Mouse (Mus musculus) layer of hippocampus, postnatal 10 days (tissue): Measurements from ENCODE around the gene Dok4. TPM values are rescaled to one million over a fixed set of nuclear protein-coding genes. Genes with fewer than 3 reads are reported as not detected.
A peak's percentile ranks its signal among the peaks of the same experiment; 100 is the strongest.
"Not testable (repeated sequence)": the region's sequence is repeated elsewhere in the genome, so short reads cannot be mapped to it uniquely, and the experiment has no call there.

ENCODE experiments used
- DNase-seq, 2 experiments: peaks; one replicate each; pipeline ENCODE4 v3.0.0; 2021; ENCODE audit warnings: low spot score in 2 of 2
- total RNA-seq, 2 experiments: library from RNA; stranded (reverse); gene quantifications; 2 replicates each; pipeline ENCODE4 v1.2.3; 2021

Dok4 gene
- total RNA-seq, 2 experiments from 2014 or later = 75.5 to 81.2 TPM

GRCm38 (mm10) chr8:94854761-94855160 is 21.4 kb downstream of the Dok4 start:
- not testable (repeated sequence) for DNase-seq

DNA sequence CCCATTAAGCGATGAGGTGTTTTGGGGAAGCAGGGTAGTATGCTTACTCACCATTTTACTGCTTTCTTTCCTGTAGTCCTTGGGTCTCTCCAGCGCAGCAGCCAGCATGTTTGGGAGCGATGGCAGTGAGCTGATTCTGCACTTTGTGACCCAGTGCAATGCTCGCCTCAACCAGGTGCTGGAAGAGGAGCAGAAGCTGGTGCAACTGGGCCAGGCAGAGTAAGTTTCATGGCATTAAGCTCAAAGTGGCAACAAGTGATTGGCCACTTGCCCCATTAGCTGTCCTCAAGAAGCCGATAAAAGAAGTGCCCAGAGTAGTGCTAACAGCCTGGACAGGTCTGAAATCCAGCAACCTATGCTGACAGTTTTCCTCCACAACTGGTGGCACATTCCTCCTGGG is 26.1 kb downstream of the Dok4 start:
- DNase-seq = no peak

DNA sequence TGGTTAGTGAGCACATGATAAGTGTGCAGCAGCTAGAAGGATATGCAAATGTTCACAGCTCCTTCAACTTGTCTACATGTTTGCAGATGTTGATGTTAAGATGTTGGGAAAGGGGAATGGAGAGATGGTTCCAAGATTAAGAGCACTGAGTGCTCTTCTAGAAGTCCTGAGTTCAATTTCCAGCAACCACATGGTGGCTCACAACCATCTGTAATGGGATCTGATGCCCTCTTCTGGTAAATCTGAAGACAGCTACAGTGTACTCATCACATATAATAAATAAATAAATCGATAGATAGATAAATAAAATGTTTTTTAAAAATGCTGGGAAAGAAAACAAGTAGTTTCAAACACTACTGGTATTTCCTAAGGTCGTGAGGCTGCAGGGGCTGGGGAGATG is 34.9 kb downstream of the Dok4 start:
- DNase-seq = no peak

GRCm38 (mm10) chr8:94838600-94838999 is 37.5 kb downstream of the Dok4 start:
- no peak for DNase-seq

DNA sequence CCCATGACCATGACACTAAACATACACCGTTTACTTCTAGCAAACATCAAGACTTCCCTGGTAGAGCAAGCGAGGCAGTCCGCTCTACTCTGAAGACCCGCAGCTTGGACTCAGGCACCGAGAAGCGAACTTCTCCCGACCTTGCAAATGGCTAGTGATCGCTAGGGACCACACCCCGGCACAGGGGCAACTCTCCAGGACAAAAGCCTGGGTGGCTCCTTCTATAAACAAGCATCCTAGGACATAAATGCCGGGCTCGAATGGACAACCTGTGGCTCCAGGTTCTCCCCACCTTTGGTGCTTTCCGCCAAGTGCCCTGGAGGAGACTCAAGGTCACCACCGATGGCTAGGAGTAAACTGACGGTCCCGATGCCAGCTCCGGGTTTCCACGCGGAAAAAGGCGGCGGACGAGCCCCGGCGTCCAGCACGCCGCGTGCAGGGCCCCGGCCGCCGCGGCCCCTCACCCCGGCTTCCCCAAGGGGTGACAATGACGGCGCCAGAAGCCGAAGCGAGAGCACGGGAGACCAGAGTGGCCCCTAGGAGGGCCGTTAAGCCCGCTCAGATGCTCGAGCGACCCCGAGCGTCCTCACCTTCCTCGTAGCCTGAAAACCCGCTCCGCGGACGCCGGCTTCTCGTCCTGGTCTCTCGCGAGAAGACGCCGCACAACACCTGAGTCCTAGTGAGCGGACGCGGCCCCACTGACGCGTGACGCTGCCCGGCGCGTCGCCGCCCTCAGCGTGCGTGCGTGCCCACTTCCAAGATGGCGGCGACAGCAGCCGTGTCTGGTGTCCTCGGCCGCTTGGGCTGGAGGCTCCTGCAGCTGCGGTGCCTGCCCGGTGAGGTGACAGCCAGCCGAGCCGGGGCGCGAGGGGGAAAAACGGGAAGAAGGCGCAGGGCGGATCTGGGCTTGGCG is 38.2 kb downstream of the Dok4 start, which contains the start of the genes Coq9 and Ciapin1:
Gene Coq9 (plus strand): TSS at position 660 of the 913 bp plus-strand sequence.
Gene Ciapin1 (minus strand): TSS at position 697 of the 913 bp plus-strand sequence.
- DNase-seq = peak; percentile 92 to 95

DNA sequence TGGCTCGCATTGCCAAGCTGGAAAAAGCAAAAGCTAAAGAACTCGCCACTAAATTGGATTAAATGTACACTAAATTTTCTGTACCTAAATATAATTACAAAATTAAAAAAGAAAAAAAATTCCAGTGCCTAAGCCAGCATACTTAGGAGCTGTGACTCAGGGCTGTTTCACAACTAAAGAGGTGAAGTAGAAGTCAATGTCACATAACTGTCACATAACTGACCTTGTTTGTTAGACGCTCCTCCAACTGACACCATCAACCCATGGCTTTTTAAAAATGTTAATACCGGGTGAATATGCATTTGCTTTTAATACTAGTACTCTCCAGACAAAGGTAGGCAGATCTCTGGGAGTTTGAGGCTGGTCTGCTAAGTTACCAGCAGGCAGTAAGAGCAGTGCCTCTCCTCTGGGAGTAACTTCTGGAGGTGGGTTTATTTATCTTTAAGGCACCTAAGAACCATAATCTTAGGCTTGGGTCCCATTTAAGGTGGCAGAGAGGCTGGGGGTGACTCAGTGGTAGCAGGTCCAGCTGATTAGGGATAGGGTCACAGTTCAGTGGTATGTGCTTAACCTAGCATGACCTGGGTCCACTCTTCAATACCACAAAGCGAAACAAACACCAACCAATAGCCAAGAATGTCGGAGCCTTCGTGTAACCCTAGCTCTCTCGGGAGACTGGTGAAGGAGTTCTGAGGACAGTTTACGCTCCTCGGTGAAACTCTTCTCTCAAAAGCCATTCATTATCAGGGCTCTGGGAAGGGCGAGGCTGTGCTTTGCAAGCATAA is 39.5 kb downstream of the Dok4 start:
- no peak for DNase-seq

DNA sequence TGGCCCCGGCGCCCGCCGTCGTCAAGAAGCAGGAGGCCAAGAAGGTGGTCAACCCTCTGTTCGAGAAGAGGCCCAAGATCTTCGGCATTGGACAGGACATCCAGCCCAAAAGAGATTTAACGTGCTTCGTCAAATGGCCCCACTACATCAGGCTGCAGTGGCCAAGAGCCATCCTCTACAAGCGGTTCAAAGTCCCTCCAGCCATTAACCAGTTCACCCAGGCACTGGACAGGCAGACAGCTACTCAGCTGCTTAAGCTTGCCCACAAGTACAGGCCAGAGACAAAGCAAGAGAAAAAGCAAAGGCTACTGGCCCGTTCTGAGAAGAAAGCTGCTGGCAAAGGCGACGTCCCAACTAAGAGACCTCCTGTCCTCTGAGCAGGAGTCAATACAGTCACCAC is 40.4 kb downstream of the Dok4 start:
- not testable (repeated sequence) for DNase-seq

DNA sequence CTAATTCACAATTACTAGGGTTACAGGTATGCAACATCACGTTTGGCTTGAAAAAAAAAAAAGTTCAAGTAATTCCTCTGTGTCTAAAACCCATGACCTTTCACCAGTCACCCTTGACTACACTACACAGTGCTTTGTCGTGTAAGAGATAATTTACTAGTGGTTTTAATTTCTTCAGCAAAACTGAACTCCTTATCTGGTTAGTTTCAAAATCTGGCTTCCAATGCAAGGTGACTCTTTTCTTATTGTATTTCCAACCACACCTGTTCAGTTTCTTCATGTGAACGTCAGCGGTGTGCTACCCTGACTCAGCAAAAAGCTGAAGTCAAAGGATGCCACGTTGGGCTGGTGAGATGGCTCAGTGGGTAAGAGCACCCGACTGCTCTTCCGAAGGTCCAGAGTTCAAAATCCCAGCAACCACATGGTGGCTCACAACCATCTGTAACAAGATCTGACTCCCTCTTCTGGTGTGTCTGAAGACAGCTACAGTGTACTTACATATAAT is 42.2 kb downstream of the Dok4 start:
- DNase-seq = not testable (repeated sequence)

DNA sequence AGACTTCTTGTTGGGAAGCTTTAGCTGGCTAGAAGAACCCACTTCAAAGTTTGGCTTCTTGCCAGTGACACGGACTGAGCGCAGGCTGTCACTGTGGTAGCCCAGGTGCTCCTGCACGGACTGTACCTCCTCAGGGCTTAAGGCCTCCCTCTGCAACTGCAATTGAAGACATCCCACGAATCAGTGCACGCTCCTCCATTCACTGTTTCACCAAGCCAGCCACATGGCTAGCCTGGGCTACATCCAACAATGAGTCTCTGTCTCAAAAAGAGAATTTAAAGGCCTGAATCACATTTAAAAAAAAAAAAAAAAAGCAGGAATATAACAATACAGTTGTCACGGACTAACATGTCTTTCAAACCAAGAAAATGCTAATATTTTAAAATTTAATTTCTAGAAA is 47.8 kb downstream of the Dok4 start:
- DNase-seq = no peak

- DNase-seq = no peak
These were observed 49.9 kb downstream of the Dok4 start for GRCm38 (mm10) chr8:94826210-94826609.

DNA sequence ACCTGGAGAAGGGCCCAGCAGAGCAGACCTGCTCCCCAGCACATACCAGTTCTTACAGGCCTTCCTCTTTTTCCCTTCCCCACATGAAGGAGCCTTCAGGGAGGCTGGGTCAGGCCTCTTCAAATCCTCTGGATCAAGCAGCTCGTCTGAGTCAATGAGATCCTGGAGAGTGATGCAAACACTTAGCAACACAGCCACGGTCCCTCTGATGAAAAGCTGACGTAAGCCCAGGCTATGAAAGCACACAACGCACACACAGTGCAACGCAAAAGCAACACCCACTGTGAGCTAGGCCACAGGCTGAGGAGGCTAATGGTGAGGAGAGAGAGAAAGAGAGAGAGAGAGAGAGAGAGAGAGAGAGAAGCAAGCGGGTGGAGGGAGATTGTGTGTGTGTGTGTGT is 51.0 kb downstream of the Dok4 start:
- DNase-seq = no peak

DNA sequence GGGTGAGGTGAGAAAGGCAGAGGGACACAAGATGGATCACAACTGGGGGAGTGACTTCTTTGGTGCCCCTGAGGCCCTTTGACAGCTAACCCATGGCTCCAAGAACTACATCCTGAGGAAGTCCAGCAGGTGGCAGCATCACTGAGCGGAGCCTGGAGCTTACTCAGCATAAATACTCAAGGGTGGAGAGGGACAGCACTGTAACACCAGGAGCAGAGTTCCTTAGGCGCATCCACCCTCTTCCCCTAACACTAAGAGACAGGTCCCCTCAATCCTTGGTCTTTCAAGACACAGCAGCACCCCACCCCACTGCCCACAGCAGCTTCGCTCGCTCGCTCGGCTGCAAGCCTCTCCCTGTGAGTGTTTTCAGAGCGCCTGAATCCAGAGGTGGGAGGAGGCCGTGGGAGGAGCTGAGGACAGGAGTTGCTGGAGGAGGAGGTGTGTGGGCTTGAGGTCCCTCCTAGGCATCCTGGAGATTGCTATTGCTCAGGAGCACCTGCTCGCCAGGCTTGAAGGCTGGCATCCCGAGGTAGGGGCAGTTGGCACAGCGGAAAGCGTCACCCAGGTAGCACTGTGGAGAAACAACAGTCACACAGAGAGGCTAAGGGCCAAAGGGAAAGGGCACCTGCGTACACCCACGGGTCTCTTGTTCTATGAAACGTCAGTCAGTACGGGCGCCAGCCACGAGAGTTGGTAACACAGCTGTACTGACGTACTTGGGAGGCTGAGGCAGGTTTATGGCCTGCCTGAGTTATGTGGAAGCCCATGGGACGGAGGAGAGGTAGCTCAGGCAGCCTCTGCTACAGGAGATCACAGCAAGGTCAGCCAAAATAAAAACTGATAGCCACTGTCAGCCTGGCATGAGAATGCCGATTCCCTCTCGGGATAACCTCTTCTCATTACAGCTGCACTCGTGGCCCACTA is 53.2 kb downstream of the Dok4 start:
- DNase-seq = peak; percentile 68 to 73

GRCm38 (mm10) chr8:94821381-94821780 is 54.7 kb downstream of the Dok4 start:
- DNase-seq = no peak

DNA sequence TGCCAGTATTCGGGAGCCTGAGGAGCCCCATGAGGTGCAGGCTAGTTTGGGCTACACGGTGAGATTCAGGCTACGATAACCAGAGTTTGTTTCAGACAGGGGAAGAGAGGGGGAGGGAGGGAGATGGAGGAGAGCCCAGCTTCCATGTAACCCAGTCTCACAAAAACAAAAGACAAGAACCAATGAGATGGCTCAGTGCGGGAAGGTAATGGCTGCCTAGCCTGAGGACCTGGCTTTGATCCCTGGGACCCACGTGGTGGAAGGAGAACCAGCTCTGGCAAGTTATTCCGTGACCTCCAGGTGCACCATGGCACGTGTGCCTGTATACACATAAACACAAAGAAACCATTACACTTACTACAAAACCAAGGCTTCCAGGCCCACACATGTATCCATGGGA is 55.6 kb downstream of the Dok4 start:
- no peak for DNase-seq

DNA sequence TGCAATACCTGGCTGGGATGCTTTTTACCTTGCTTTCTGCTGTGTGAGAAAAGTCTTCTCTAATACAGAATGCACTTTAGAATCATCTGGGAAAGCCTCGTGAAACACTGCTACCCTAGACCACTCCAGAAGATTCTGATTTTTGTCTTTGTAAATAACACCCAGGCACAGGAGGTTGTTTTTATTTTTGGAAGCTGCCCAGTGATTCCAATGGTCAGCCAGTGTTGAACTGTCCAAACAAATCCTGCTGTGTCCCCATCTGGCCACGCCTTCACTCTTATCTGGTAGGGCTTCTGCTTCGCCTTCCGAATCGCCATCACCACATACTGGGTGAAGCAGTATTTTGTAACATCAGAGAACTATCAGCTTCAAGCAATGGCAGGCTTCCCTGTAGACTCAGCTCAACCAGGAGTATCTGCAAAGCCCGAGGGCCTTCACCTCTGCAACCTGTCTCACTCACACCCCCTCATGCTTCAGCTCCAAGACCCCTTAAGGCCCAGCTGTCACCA is 56.4 kb downstream of the Dok4 start:
- DNase-seq = no peak

GRCm38 (mm10) chr8:94817933-94818332 is 58.2 kb downstream of the Dok4 start:
- DNase-seq = no peak

GRCm38 (mm10) chr8:94814556-94814955 is 61.6 kb downstream of the Dok4 start:
- peak in 1 of 2 experiments; percentile 50 for DNase-seq
